ENCODE assay signal across 15 mouse cellular contexts in the genomic region with DNA sequence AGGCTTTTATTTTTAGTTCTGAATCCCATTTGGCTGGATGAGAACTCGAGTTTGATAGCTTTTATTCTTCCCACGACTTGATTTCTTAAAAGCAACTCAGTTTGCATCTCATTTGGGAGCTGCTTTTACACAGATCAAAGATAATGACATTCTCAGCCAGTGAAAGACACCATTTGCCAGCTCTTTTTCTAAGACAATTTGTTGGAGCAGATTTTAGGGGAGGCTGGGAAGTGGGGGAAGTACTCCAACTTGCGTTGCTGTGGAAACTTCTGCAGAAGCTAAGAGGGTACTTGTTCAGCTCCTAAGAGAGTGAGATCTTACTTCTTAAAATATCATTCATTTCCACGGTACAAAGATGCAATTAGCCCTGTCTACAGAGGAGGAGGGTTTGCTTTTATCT.
DNase-seq lines count a peak whose midpoint lies in the region; ATAC-seq lines count a peak whose summit lies in the region.
"Had no signal": no experiment of that assay in that cellular context is flagged by ENCODE, and none has a peak within 500 bp of the region (broad histone marks: within the 10 kb centered on the region; RNA-seq: fewer than 3 reads in every experiment).

No protein-coding gene starts in this region.

- H3K27ac ChIP-seq in neural tube, embryonic 15.5 days (replicated peaks), result no peak overlapping the region
- H3K27ac ChIP-seq: limb, embryonic 12.5 days; liver, embryonic 15.5 days had no signal

- H3K9ac ChIP-seq in neural tube, embryonic 15.5 days (replicated peaks), result no peak overlapping the region
- H3K9ac ChIP-seq: heart, embryonic 12.5 days; limb, embryonic 12.5 days; liver, embryonic 15.5 days had no signal

- no peaks in the 10 kb centered on the region for H3K4me1 ChIP-seq in neural tube, embryonic 15.5 days
- H3K4me1 ChIP-seq: heart, embryonic 12.5 days; limb, embryonic 12.5 days; liver, embryonic 15.5 days had no signal

- H3K36me3 ChIP-seq in neural tube, embryonic 15.5 days, result no peaks in the 10 kb centered on the region
- H3K36me3 ChIP-seq: heart, embryonic 12.5 days; limb, embryonic 12.5 days; liver, embryonic 15.5 days had no signal

- intact Hi-C loops in left cerebral cortex, postnatal 36 days (cut with DNase I), result loop anchor here (10.0 kb wide), 1 partner anchor 91 kb away; no protein-coding TSS in a partner anchor
- intact Hi-C loops in gastrocnemius, postnatal 36 days (cut with DNase I), result loop anchor here (10.0 kb wide), 1 partner anchor 311 kb away; no protein-coding TSS in a partner anchor

- no peak overlapping the region for H3K4me2 ChIP-seq in neural tube, embryonic 15.5 days
- H3K4me2 ChIP-seq: heart, embryonic 12.5 days; limb, embryonic 12.5 days; liver, embryonic 15.5 days had no signal

- H3K4me3 ChIP-seq in neural tube, embryonic 15.5 days (replicated peaks), result no peak overlapping the region
- H3K4me3 ChIP-seq: heart, embryonic 12.5 days; limb, embryonic 12.5 days; liver, embryonic 15.5 days had no signal

- no peaks in the 10 kb centered on the region for H3K27me3 ChIP-seq in neural tube, embryonic 15.5 days (replicated peaks)
- H3K27me3 ChIP-seq: heart, embryonic 12.5 days; limb, embryonic 12.5 days; liver, embryonic 15.5 days had no signal

- DNase-seq in frontal cortex, postnatal 25 days (ENCODE audit: low spot score in 2 of 2), result no peak
- DNase-seq in right cerebral cortex, adult 2 months (ENCODE audit: low spot score in 2 of 2), result peak; percentile 8 to 18
- no peak for DNase-seq in right cerebral cortex, postnatal 25 days
- peak; percentile 3 to 16 for DNase-seq in left cerebral cortex, postnatal 36 days (ENCODE audit: low spot score in 2 of 2)
- no peak for DNase-seq in gastrocnemius, postnatal 36 days
- no peak for DNase-seq in lung, postnatal 4 days
- DNase-seq: cerebellum, adult 9-11 months; gastrocnemius, postnatal 25 days; lung, postnatal 14 days had no signal

- 45% methylated on average over 4 of the region's 4 CpGs for WGBS in neural tube, embryonic 15.5 days

- no peaks in the 10 kb centered on the region for H3K9me3 ChIP-seq in neural tube, embryonic 15.5 days (replicated peaks)
- H3K9me3 ChIP-seq: heart, embryonic 12.5 days; limb, embryonic 12.5 days; liver, embryonic 15.5 days had no signal

- ATAC-seq in frontal cortex, adult (ENCODE audit: low TSS enrichment), result peak; percentile 73
- ATAC-seq in neural tube, embryonic 15.5 days (ENCODE audit: low FRiP score), result no peak
- ATAC-seq: intestine, embryonic 16.5 days had no signal

Comparison
In these comparisons a context has a peak if more than half of its experiments do, and no peak if none do; other contexts are left out.
1. DNase-seq: peak in right cerebral cortex, adult 2 months (2 of 2) and left cerebral cortex, postnatal 36 days (2 of 2); none in frontal cortex, postnatal 25 days (0 of 2), right cerebral cortex, postnatal 25 days (single experiment), gastrocnemius, postnatal 36 days (0 of 2) and lung, postnatal 4 days (0 of 2).